Mouse (Mus musculus): ENCODE measurements around the gene Nalcn. TPM values are rescaled to one million over a fixed set of nuclear protein-coding genes. Genes with fewer than 3 reads are reported as not detected.
"Not testable (repeated sequence)": the region's sequence is repeated elsewhere in the genome, so short reads cannot be mapped to it uniquely, and the experiment has no call there.

The Nalcn gene
- 1.4 and 2.0 TPM in 2 replicates for polyA plus RNA-seq (2012; rRNA removed)

DNA sequence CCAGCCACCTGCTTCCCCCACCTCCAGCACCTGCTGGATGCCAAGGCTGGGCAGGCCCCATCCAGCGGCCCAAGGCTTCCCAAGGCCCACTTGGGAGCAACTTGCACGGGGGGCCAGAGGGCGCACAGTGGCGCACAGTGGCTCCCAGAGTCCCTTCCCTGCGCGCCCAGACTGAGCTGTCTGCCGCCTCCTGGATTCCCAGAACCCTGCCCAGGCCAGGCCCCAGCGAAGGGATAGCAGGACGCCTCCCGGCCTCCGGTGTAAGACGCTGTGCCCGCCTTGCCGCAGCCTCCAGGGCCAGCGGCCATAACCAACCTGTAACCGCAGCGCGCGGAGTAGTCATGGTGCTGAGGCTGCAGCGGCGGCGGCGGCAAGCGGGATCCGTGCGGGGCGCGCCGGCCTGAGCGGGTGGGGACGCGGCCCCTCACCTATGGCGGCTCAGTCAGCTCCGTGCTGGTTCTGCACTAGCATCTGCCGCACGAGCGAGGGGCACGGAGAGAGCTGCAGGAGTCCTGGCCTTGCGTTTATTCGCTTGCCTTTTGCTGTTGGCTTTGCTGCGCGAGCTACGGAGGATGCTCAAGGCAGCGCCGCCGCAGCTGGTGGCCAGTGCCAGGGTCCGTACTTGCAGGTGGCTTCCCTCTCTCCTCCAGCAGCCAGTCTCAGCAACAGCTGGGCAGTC, at the start of gene Nalcn:
Nalcn (minus strand) TSS at position 644 of the 679 bp plus-strand sequence.
- no peak for DNase-seq (ENCODE audit: low read depth)

DNA sequence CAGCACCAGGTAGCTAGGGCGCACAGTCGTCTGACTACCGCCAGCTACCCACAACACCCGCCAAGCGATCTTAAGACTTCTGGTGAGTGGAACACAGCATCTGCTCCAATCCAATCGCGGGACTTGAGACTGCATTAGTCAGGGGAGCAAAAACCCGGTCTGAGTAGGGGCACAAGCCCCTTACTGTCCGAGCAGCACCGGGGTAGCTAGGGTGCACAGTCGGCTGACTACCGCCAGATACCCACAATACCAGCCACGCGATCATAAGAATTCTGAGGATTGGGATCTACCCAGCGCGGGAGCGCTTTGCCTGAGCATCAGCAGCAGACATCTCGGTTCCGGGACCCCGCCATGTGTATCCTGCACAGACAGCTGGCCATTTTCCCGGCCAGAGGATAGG, 44.1 kb upstream of the Nalcn start:
- not testable (repeated sequence) for DNase-seq (ENCODE audit: low read depth)

DNA sequence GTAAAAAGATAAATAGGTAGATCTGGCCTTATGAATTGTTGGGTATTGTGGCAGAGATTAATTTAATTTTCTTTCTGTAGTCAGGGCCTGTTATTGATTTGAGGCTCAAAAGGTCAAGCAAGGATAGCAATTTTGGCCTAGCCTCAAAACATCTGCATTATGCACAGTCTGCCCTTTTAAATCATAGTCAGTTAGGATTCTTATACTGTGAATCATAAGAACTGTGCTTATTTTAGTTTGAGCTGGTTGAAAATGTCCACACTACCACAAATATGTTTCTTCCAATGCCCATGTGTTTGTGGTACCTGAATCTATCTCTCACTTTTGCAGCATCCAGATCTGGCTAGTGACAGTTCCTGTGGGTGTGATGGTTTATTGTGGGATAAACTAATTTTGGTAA, 37.5 kb upstream of the Nalcn start:
- no peak for DNase-seq (ENCODE audit: low read depth)

- no peak for DNase-seq (ENCODE audit: low read depth)
These were observed 36.3 kb upstream of the Nalcn start for GRCm38 (mm10) chr14:123663206-123663605.

GRCm38 (mm10) chr14:123662386-123662785, 35.4 kb upstream of the Nalcn start:
- DNase-seq (ENCODE audit: low read depth): peak; percentile 3

DNA sequence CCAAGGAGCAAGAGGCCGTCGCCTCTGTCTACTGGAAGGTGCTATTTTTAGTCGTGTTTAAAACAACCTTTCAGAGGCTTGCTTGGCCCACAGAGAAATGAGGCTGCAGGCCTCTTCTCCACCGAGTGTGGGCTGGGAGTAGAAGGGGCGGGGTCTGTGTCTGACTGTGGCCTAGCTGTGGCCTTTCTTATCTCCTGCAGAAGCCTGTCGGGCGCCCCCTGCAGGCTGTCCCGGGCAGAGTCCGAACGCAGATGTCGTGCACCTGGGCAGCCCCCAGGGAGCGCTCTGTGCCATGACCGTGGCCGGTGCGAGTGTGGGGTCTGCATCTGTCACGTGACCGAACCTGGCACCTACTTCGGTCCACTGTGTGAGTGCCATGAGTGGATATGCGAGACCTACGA, 34.1 kb upstream of the Nalcn start:
- DNase-seq (ENCODE audit: low read depth): no peak

- DNase-seq (ENCODE audit: low read depth): no peak
These were observed 33.0 kb upstream of the Nalcn start, which contains the start of gene Itgbl1 for GRCm38 (mm10) chr14:123659921-123660385. Gene Itgbl1, plus strand, starts transcription at chr14:123659971.

DNA sequence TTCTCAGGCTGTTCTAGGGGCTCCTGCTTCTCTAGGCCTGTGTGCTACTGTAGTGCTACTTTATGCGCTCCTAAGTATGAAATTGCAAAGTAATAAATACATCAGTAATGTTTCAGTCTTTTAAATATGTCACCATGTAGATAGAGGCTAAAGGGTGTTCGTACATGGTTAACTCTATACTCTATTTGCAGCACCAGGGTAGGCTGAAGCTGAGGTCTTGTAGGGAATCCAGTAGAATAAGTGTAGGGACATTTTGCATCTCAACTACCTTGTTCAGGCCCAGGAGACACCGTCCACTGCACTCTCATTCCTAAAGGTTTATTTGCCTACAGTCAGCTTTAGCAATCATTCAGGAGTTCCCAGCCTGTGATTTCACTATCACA, 227 bp upstream of the Nalcn start:
- DNase-seq (ENCODE audit: low read depth): no peak

DNA sequence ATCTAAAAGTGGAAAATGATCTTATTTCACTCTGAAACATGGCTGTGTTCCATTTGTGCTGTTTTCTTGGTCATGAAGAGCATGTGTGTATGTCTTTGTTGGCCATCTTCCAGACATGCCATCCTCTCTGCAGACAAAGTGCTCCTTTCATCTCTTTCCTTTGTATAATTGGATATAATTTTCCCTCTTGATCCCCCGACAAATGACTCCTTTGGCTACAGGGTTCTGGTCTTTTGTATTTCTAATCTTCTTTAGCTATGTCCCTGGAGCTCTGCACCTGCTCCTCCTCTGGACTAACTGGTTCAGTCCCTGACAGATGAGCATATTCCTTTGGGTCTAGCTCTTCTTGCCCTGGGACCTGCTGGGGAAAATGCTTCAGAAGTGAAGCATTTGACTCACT, 4.0 kb downstream of the Nalcn start:
- no peak for DNase-seq (ENCODE audit: low read depth)

DNA sequence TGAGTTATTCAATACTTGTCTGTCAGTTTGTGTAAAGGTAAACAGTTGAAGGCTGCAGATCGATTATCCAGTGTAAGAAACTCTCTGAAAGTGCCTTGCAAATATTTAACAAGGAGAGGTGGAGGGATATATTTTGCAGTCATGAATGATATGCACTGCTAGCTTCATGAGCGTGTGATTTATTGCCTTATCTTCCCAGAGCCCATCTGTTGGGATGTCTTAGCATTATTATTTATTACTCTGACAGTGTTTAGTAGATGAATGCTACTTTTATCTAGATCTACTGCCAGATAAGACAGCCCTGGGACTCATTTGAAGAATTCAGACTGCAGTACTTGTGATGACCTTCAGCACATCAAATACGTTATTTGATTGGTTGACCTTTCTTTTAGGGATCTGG, 31.7 kb downstream of the Nalcn start:
- DNase-seq (ENCODE audit: low read depth): no peak

DNA sequence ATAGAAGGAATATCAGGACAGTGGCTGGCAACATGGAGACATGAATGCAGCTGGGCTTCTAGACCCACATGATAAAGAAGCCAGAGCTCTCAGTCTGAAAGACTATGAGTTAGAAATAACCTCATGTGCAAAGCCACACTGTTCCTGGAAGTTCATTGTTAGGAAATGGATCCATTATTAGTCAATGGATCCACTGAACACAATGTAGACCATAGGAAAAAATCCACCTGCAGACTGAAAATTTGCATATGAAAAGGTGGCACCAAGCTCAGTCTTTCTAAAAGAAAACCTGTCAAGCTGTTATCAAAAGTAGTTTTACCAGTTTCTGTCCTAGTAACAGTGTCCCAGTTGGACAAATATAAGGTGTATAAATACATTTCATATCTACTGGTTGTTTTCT, 39.5 kb downstream of the Nalcn start:
- DNase-seq (ENCODE audit: low read depth): no peak

DNA sequence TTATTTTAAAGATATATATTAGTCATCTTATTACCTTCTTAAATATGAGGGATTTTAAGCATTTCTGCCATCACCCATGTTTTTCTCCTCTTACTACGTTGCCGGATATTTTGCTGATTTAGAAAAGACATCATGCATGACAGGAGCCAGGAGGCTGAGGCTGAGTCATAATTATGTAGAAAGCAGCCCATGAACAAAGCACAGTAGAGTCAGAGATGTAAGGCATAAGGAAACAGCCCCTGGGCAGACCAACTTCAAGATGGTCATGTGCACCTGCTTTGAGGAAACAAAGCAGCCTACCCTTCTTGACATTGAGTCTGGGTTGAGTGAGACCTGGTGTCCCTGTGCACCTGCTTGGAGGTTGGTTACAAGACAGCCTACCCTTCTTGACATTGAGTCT, 44.5 kb downstream of the Nalcn start:
- no peak for DNase-seq (ENCODE audit: low read depth)

- no peak for DNase-seq (ENCODE audit: low read depth)
These were observed 51.6 kb downstream of the Nalcn start for GRCm38 (mm10) chr14:123575356-123575755.

- no peak for DNase-seq (ENCODE audit: low read depth)
These were observed 52.0 kb downstream of the Nalcn start for GRCm38 (mm10) chr14:123574936-123575335.

DNA sequence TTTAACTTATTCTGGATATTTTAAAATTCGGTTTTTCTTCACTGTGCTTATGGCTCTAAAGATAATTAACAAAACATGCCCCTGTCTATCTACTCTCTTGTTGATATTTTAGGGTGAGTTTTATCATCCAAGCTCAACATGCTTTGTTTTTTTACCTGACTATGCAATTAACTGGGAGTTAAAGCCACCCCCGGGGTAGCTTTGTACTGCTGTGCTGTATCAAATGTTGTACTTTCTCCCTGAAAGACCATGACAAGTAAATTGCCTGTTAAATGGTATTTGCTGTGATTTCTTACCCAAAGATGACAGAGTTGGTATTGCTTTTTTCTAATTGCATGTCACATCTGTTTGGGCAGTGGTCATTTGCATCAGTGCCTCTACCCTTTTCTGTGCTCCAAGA, 60.3 kb downstream of the Nalcn start:
- DNase-seq (ENCODE audit: low read depth): no peak

DNA sequence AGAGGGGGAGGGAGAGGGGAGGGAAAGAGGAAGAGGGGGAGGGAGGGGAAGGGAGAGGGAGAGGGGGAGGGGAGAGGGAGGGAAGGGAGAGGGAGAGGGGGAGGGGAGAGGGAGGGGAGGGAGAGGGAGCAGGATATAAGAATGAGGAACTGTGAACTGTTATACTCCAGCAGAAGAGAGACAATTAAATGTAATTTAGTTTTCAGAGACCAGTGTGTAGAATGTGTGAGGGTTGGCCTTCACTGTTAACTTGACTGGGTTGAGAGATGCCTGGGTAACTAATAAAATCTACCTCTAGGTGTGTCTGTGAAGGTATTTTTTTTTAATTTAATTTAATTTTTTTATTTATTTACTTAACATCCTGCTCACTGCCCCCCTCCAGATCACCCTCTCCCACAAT, 71.4 kb downstream of the Nalcn start:
- DNase-seq (ENCODE audit: low read depth): no peak

GRCm38 (mm10) chr14:123554936-123555335, 72.0 kb downstream of the Nalcn start:
- DNase-seq (ENCODE audit: low read depth): no peak

- DNase-seq (ENCODE audit: low read depth): no peak
These were observed 84.6 kb downstream of the Nalcn start for GRCm38 (mm10) chr14:123542362-123542761.

- no peak for DNase-seq (ENCODE audit: low read depth)
These were observed 91.3 kb downstream of the Nalcn start for GRCm38 (mm10) chr14:123535636-123536035.

DNA sequence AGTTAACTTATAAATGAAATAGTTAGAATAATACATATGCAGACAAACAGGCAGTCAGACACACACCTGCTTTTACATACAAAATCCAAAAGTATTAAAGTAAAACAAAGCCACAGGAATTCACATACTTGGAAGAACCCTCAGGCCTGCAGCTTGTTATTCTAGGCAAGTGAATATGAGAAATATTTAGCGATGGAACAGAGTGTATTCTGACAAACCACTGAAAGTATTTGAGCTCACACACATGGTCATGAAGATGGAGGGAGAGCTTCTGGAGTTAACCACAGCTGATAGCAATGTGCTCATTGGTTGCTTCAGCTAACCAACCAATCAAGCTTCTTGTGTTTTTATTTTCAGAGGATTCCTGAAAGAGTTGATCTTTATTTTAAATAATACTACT, 93.9 kb downstream of the Nalcn start:
- DNase-seq (ENCODE audit: low read depth): no peak

DNA sequence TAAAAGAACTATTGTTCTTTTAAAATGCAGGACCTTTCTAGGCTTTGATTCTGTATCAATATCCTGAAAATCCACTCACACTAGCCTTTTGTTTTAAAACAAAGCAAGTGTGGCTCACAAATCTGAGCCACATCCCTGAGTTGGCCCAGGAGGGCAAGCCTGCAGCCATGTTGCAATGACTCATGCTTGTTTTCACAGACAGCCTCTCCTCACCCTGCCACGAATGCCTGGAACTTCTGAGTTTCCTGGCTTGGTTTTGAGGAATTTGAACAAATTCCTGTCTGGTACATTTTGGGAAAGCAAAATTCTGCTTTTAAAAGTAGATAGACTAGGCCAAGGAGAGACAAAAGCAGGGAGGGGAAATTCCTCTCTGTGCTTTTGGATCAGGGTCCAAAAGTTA, 95.7 kb downstream of the Nalcn start:
- no peak for DNase-seq (ENCODE audit: low read depth)

DNA sequence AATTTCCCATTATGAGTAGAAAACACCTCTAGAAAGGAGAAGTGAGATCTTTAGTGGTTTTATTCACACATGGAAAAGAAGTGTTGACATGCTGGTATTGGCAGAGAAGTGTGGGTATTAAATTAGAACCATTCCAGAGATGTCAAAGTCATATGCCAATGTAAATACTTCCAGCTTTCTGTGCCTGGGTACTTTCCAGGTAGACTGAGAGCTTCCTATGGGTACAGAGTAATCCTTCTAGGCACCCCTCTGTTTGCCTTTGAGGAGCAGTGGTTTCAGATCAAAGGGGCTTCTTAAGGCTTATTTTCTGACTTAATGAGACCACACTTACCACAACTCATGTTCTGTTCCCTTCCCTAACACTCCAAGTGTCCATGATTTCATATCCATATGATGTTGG, 97.8 kb downstream of the Nalcn start:
- no peak for DNase-seq (ENCODE audit: low read depth)

GRCm38 (mm10) chr14:123513376-123514141, 113.4 kb downstream of the Nalcn start:
- DNase-seq (ENCODE audit: low read depth): no peak

Data from gonadal fat pad, adult 2 months (tissue).